Mouse (Mus musculus) hindbrain, postnatal 0 days (tissue): ENCODE results near the gene Rab40c. TPM values are rescaled to one million over a fixed set of nuclear protein-coding genes. Genes with fewer than 3 reads are reported as not detected.
"Not testable (repeated sequence)": the region's sequence is repeated elsewhere in the genome, so short reads cannot be mapped to it uniquely, and the experiment has no call there.

Experiments used
- ATAC-seq: fragments of 200-750 bp; cut with Nextera tagmentation; 2 replicates; pipeline ENCODE4 v1.8.0; 2017; ENCODE audit warnings: mild to moderate bottlenecking, moderate TSS enrichment, moderate library complexity
- DNase-seq: peaks from one replicate; pipeline ENCODE4 v3.0.0-alpha.2; 2015; ENCODE audit warnings: low spot score
- H3K27ac ChIP-seq: fragments of 300-500 bp; sonication (generic); 2 replicates; pipeline ENCODE4 v1.5.1; 2014; ENCODE audit warnings: mild to moderate bottlenecking
- H3K27me3 ChIP-seq: fragments of 300-500 bp; sonication (generic); 2 replicates; pipeline ENCODE4 v1.6.1; 2014; ENCODE audit warnings: low read length, mixed read lengths; ENCODE audit not compliant: insufficient read depth
- H3K36me3 ChIP-seq: fragments of 300-500 bp; sonication (generic); 2 replicates; pipeline ENCODE4 v1.6.1; 2014; ENCODE audit warnings: low read length, mixed read lengths; ENCODE audit not compliant: insufficient read depth
- H3K4me1 ChIP-seq: fragments of 300-500 bp; sonication (generic); 2 replicates; pipeline ENCODE4 v1.6.1; 2014; ENCODE audit warnings: antibody characterized with exemption, low read length, mixed read lengths; ENCODE audit not compliant: insufficient read depth
- H3K4me2 ChIP-seq: fragments of 300-500 bp; sonication (generic); 2 replicates; pipeline ENCODE4 v1.6.1; 2014; ENCODE audit warnings: low read depth, mild to moderate bottlenecking, low read length, moderate library complexity, mixed read lengths
- H3K4me3 ChIP-seq: fragments of 300-500 bp; sonication (generic); 2 replicates; pipeline ENCODE4 v1.5.1; 2014; ENCODE audit warnings: low read length
- H3K9ac ChIP-seq: fragments of 300-500 bp; sonication (generic); replicated peaks from 2 replicates; pipeline ENCODE4 v1.6.1; 2014; ENCODE audit warnings: mild to moderate bottlenecking, low read length, moderate library complexity, mixed read lengths
- H3K9me3 ChIP-seq: fragments of 300-500 bp; sonication (generic); 2 replicates; pipeline ENCODE4 v1.6.1; 2016; ENCODE audit warnings: low read length, mixed read lengths
- CTCF ChIP-seq: IDR thresholded peaks from 2 replicates; pipeline ENCODE4 v1.5.1; 2016; ENCODE audit warnings: antibody characterized with exemption, control low read depth, low read depth
- WGBS: fragments of 180-500 bp; shearing (Covaris S2); extraction: QIAGEN DNeasy Blood & Tissue Kit; methylation state at CpG from one replicate; pipeline ENCODE4 v1.1.7; 2014; 5-methylcytosine and 5-hydroxymethylcytosine counted together
- polyA plus RNA-seq: library from polyadenylated mRNA; unstranded; fragments of >200 nt; fragmentation: Nextera tagmentation; extraction: Ambion mirVana; gene quantifications from 2 replicates; pipeline ENCODE4 v1.2.1, GENCODE M21; 2015
- total RNA-seq: library from RNA; depleted of rRNA; stranded (reverse); fragments of >200 nt; gene quantifications from 2 replicates; pipeline ENCODE4 v1.2.3, GENCODE M21; 2014

The Rab40c gene
- total and polyA plus RNA-seq, 2 experiments from 2014 or later, result 34.7 to 39.1 TPM

DNA sequence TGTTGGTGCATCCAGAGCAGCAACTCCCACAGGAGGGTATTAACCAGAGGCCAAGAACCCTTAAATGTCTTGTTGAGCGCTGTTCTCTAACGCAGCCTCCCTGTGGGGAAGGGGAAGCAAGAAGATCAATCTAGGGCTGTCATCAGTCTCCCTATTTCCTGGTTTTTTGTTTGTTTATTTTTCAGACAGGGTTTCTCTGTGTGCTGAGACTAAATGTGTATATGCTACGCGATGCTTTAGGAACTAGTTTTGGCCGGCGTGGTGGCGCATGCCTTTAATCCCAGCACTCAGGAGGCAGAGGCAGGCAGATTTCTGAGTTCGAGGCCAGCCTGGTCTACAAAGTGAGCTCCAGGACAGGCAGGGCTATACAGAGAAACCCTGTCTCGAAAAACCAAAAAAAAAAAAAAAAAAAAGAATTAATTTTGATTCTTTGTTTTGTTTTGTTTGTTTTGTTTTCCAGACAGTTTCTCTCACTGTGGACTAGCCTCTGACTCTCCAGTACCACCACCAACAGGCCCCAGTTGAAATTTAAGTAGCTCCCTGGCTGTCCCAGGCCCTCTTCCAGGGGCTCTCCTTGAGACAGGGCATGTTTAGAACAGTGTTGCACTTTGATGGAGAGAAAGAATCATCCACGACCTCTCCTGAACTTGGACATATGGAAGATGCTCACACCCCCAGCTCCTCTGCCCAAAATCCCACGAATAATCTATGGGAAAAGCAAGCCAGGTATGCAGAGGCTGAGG, 46.0 kb downstream of the Rab40c start:
- peak overlapping the region; percentile 96 for H3K27ac ChIP-seq
- TF ChIP-seq CTCF, result no peak
- no peaks in the 10 kb centered on the region for H3K27me3 ChIP-seq
- WGBS, result 76% methylated on average over 11 of the region's 11 CpGs
- H3K36me3 ChIP-seq, result peaks cover 10% of the 10 kb centered on the region; the same call in 1 of the 2 replicates
- DNase-seq, result no peak
- no peak for ATAC-seq
- H3K4me3 ChIP-seq, result peak overlapping the region; percentile 69; the same call in 1 of the 2 replicates
- peaks cover 13% of the 10 kb centered on the region for H3K4me1 ChIP-seq
- peak overlapping the region; percentile 80 for H3K4me2 ChIP-seq
- H3K9me3 ChIP-seq, result no peaks in the 10 kb centered on the region
- H3K9ac ChIP-seq, result no peak overlapping the region

DNA sequence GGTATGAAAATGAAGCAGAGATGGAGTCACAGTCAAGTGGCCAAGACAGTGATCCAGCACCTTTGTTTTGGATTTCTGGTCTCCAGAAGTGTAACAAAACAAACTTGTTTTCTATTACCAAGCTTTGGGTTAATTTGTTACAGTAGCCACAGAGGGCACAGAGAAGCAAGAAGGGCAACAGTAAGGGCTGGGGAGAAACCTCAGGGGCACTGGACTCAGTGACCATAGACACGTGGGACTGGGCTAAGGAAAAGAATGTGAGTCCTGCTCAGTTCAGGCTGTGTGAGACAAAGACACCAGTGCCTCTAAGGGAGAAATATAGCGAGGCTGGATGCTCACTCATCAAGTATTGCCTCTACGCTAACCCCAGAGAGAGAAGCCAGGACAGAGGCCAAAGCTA, 46.9 kb downstream of the Rab40c start:
- no peak overlapping the region for H3K4me3 ChIP-seq
- no peak for TF ChIP-seq CTCF
- no peak overlapping the region for H3K27ac ChIP-seq
- H3K27me3 ChIP-seq, result no peaks in the 10 kb centered on the region
- 84% methylated on average over 3 of the region's 3 CpGs for WGBS
- H3K4me2 ChIP-seq, result no peak overlapping the region
- no peak overlapping the region for H3K9ac ChIP-seq
- peaks cover 16% of the 10 kb centered on the region for H3K4me1 ChIP-seq
- ATAC-seq, result no peak
- 0 out of 2 replicates have a peak, but pooled peaks cover under 1% of the 10 kb centered on the region for H3K36me3 ChIP-seq
- no peak for DNase-seq
- no peaks in the 10 kb centered on the region for H3K9me3 ChIP-seq

DNA sequence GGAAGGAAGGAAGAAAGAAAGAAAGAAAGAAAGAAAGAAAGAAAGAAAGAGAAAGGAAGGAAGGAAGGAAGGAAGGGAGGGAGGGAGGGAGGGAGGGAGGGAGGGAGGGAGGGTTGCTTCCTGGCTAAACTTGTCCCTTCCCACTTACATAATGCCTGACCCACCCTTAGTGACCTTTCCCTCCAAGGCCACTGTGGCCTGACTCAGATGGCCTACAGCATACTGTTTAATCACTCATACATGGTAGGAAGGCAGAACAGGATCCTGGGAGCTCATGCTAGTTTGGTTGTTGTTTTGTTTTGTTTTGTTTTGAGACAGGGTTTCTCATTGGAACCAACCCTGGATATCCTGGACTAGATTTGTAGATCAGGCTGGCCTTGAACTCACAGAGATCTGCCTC, 48.0 kb downstream of the Rab40c start:
- not testable (repeated sequence) for ATAC-seq, H3K27me3 ChIP-seq, H3K4me2 ChIP-seq, H3K9me3 ChIP-seq, H3K4me3 ChIP-seq, DNase-seq, H3K27ac ChIP-seq, H3K9ac ChIP-seq, H3K36me3 ChIP-seq
- H3K4me1 ChIP-seq, result peaks cover 16% of the 10 kb centered on the region

DNA sequence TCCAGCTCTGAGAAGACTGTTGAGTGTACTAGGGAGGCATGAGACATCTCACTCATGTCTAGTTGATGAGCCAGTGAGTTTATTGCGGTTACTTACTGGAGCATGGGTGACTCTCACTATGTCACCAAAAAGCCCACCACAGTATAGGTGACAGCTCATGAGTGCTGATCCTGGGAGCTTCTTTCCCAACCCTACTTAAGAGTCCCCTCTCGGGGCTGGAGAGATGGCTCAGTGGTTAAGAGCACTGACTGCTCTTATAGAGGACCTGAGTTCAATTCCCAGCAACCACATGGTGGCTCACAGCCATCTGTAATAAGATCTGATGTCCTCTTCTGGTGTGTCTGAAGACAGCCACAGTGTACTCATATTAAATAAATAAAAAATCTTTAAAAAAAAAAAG, 49.6 kb downstream of the Rab40c start:
- Histone ChIP-seq H3K4me2 (no peak overlapping the region), H3K27me3 (no peaks in the 10 kb centered on the region), H3K27ac (no peak overlapping the region), H3K36me3 (no peaks in the 10 kb centered on the region), H3K9ac (no peak overlapping the region), H3K4me3 (no peak overlapping the region), H3K4me1 (peaks cover 8% of the 10 kb centered on the region), H3K9me3 (no peaks in the 10 kb centered on the region)
- ATAC-seq (no peak), DNase-seq (no peak)
- no peak for TF ChIP-seq CTCF
- WGBS, result 84% methylated on average over 2 of the region's 2 CpGs

DNA sequence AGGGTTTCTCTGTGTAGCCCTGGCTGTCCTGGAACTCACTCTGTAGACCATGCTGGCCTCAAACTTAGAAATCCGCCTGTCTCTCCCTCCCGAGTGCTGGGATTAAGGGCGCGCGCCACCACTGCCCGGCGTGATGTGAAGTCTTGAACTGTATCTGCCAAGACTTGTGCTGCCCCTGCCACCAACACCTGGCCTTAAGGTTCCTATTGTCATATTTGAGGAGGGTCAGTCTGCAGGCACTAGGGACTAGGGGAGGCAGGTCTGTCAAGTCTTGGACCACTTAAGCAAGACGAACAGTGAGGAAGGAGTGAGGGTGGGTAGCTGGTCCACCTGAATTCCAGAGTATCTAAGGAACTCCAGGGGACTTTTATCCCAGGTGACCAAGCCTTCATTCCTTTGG, 50.0 kb downstream of the Rab40c start:
- Histone ChIP-seq H3K4me2 (no peak overlapping the region), H3K27ac (no peak overlapping the region), H3K9ac (no peak overlapping the region), H3K36me3 (no peaks in the 10 kb centered on the region), H3K27me3 (no peaks in the 10 kb centered on the region), H3K4me1 (peaks cover 8% of the 10 kb centered on the region), H3K9me3 (no peaks in the 10 kb centered on the region), H3K4me3 (no peak overlapping the region)
- no peak for ATAC-seq
- no peak for TF ChIP-seq CTCF
- 86% methylated on average over 8 of the region's 8 CpGs for WGBS
- DNase-seq, result no peak

DNA sequence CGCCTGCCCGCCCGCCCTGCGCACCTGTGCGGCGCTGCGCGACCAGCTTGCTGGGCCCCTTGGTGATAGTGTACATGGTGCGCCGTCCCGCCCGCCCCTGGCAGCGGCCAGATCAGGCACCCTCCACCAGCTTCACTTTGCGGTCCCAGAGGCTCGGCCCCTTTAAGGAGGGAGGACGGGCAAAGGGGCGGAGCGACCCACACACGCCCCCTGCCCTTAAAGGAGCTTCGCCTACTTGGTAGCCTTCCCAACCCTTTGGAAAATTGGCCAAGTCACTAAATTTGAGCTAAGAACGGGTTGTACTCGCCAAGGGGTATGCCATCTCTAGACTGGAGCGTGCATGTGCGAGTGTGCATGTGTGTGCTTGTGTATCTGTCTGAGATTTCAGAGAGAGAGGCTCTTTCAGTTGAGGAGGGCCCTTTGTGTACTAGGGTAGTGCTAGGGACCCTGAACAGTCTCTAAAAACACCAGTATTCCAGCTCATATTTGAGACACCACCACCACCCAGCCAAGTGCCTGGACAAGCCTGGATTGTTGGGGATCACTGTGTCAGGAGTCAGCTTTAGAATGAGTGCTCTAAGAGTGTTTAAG, 50.8 kb downstream of the Rab40c start, which contains the start of gene Mcrip2:
TSS of gene Mcrip2 (minus strand) at position 164 of the 591 bp plus-strand sequence.
- under 1% methylated on average over 21 of the region's 24 CpGs for WGBS
- H3K9ac ChIP-seq, result peak within 1 kb of the TSS; percentile 77
- DNase-seq (peak; percentile 90), ATAC-seq (peak; percentile 90)
- peak within 1 kb of the TSS; percentile 89 for H3K4me2 ChIP-seq
- H3K4me3 ChIP-seq, result peak within 1 kb of the TSS; percentile 84
- no peaks in the 10 kb centered on the region for H3K27me3 ChIP-seq
- peaks cover 4% of the 10 kb centered on the region for H3K4me1 ChIP-seq
- no peaks in the 10 kb centered on the region for H3K9me3 ChIP-seq
- peak; percentile 42 for TF ChIP-seq CTCF
- peak within 1 kb of the TSS; percentile 83 for H3K27ac ChIP-seq
- peaks cover 5% of the 10 kb centered on the region; the same call in 1 of the 2 replicates for H3K36me3 ChIP-seq
